Mouse (Mus musculus) intestine, embryonic 15.5 days (tissue): Measurements from ENCODE around the gene St14. TPM values are rescaled to one million over a fixed set of nuclear protein-coding genes. Genes with fewer than 3 reads are reported as not detected.

ENCODE experiments used
- ATAC-seq: fragments of 200-750 bp; cut with Nextera tagmentation; 2 replicates; pipeline ENCODE4 v1.8.0; 2017; ENCODE audit warnings: moderate TSS enrichment, moderate library complexity
- H3K27ac ChIP-seq: fragments of 300-500 bp; sonication (generic); 2 replicates; pipeline ENCODE4 v1.5.1; 2015; ENCODE audit warnings: mild to moderate bottlenecking, inconsistent platforms
- H3K27me3 ChIP-seq: fragments of 300-500 bp; sonication (generic); replicated peaks from 2 replicates; pipeline ENCODE4 v1.6.1; 2015; ENCODE audit warnings: inconsistent platforms
- H3K36me3 ChIP-seq: fragments of 300-500 bp; sonication (generic); 2 replicates; pipeline ENCODE4 v1.6.1; 2015; ENCODE audit warnings: inconsistent platforms
- H3K4me1 ChIP-seq: fragments of 300-500 bp; sonication (generic); replicated peaks from 2 replicates; pipeline ENCODE4 v1.6.1; 2015; ENCODE audit warnings: inconsistent platforms
- H3K4me2 ChIP-seq: fragments of 300-500 bp; sonication (generic); replicated peaks from 2 replicates; pipeline ENCODE4 v1.6.1; 2015; ENCODE audit warnings: mild to moderate bottlenecking, inconsistent platforms
- H3K4me3 ChIP-seq: fragments of 300-500 bp; sonication (generic); replicated peaks from 2 replicates; pipeline ENCODE4 v1.5.1; 2015; ENCODE audit warnings: inconsistent platforms
- H3K9ac ChIP-seq: fragments of 300-500 bp; sonication (generic); 2 replicates; pipeline ENCODE4 v1.6.1; 2015; ENCODE audit warnings: inconsistent platforms
- H3K9me3 ChIP-seq: fragments of 300-500 bp; sonication (generic); 2 replicates; pipeline ENCODE4 v1.6.1; 2016; ENCODE audit warnings: inconsistent platforms
- WGBS: fragments of 180-500 bp; shearing (Covaris S2); methylation state at CpG from one replicate; pipeline ENCODE4 v1.1.7; 2015; 5-methylcytosine and 5-hydroxymethylcytosine counted together
- polyA plus RNA-seq: library from polyadenylated mRNA; unstranded; fragments of >200 nt; fragmentation: Nextera tagmentation; extraction: Ambion mirVana; gene quantifications from 2 replicates; pipeline ENCODE4 v1.2.1, GENCODE M21; 2015

Gene St14
- polyA plus RNA-seq, 1 experiment from 2014 or later, result 73.9 TPM

GRCm38 (mm10) chr9:31091162-31091581 is 40.5 kb downstream of the St14 start:
- no peaks in the 10 kb centered on the region for H3K4me1 ChIP-seq
- no peak for ATAC-seq
- no peaks in the 10 kb centered on the region for H3K36me3 ChIP-seq
- no peaks in the 10 kb centered on the region for H3K27me3 ChIP-seq
- no peak overlapping the region for H3K4me2 ChIP-seq
- no peaks in the 10 kb centered on the region for H3K9me3 ChIP-seq
- no peak overlapping the region for H3K9ac ChIP-seq
- no peak overlapping the region for H3K4me3 ChIP-seq
- H3K27ac ChIP-seq, result no peak overlapping the region
- 94% methylated on average over 10 of the region's 10 CpGs for WGBS

GRCm38 (mm10) chr9:31090081-31091023 is 41.3 kb downstream of the St14 start:
- Histone ChIP-seq H3K9ac (no peak overlapping the region), H3K36me3 (no peaks in the 10 kb centered on the region), H3K27me3 (no peaks in the 10 kb centered on the region), H3K4me2 (no peak overlapping the region), H3K9me3 (no peaks in the 10 kb centered on the region), H3K4me1 (no peaks in the 10 kb centered on the region), H3K4me3 (no peak overlapping the region), H3K27ac (no peak overlapping the region)
- 74% methylated on average over 29 of the region's 29 CpGs for WGBS
- no peak for ATAC-seq

GRCm38 (mm10) chr9:31089541-31089940 is 42.1 kb downstream of the St14 start:
- H3K9me3 ChIP-seq, result no peaks in the 10 kb centered on the region
- no peaks in the 10 kb centered on the region for H3K27me3 ChIP-seq
- no peaks in the 10 kb centered on the region for H3K4me1 ChIP-seq
- H3K27ac ChIP-seq, result no peak overlapping the region
- WGBS, result 87% methylated on average over 9 of the region's 9 CpGs
- no peak overlapping the region for H3K4me2 ChIP-seq
- no peak for ATAC-seq
- no peak overlapping the region for H3K9ac ChIP-seq
- no peak overlapping the region for H3K4me3 ChIP-seq
- no peaks in the 10 kb centered on the region for H3K36me3 ChIP-seq

- H3K27me3 ChIP-seq, result no peaks in the 10 kb centered on the region
- no peaks in the 10 kb centered on the region for H3K36me3 ChIP-seq
- no peak overlapping the region for H3K4me3 ChIP-seq
- no peaks in the 10 kb centered on the region for H3K9me3 ChIP-seq
- H3K4me1 ChIP-seq, result no peaks in the 10 kb centered on the region
- no peak overlapping the region for H3K27ac ChIP-seq
- H3K9ac ChIP-seq, result no peak overlapping the region
- WGBS, result 80% methylated on average over 4 of the region's 4 CpGs
- H3K4me2 ChIP-seq, result no peak overlapping the region
- ATAC-seq, result no peak
These were observed 42.8 kb downstream of the St14 start for GRCm38 (mm10) chr9:31088883-31089282.

GRCm38 (mm10) chr9:31088116-31088515 is 43.5 kb downstream of the St14 start:
- Histone ChIP-seq H3K4me3 (no peak overlapping the region), H3K36me3 (no peaks in the 10 kb centered on the region), H3K27ac (no peak overlapping the region), H3K4me2 (no peak overlapping the region), H3K27me3 (no peaks in the 10 kb centered on the region; the same call in 1 of the 2 replicates), H3K9me3 (no peaks in the 10 kb centered on the region), H3K4me1 (no peaks in the 10 kb centered on the region), H3K9ac (no peak overlapping the region)
- WGBS, result 69% methylated on average over 3 of the region's 3 CpGs
- no peak for ATAC-seq

- H3K4me1 ChIP-seq, result no peaks in the 10 kb centered on the region
- H3K4me3 ChIP-seq, result no peak overlapping the region
- ATAC-seq, result no peak
- H3K9me3 ChIP-seq, result no peaks in the 10 kb centered on the region
- no peaks in the 10 kb centered on the region; the same call in 1 of the 2 replicates for H3K27me3 ChIP-seq
- no peak overlapping the region for H3K27ac ChIP-seq
- 72% methylated on average over 4 of the region's 4 CpGs for WGBS
- H3K9ac ChIP-seq, result no peak overlapping the region
- H3K4me2 ChIP-seq, result no peak overlapping the region
- H3K36me3 ChIP-seq, result no peaks in the 10 kb centered on the region
These were observed 44.2 kb downstream of the St14 start for GRCm38 (mm10) chr9:31087466-31087865.

GRCm38 (mm10) chr9:31086754-31087145 is 44.9 kb downstream of the St14 start:
- Histone ChIP-seq H3K27ac (no peak overlapping the region), H3K27me3 (no peaks in the 10 kb centered on the region; the same call in 1 of the 2 replicates), H3K4me3 (no peak overlapping the region), H3K9ac (no peak overlapping the region), H3K36me3 (no peaks in the 10 kb centered on the region), H3K4me1 (no peaks in the 10 kb centered on the region), H3K4me2 (no peak overlapping the region), H3K9me3 (no peaks in the 10 kb centered on the region)
- ATAC-seq, result no peak
- WGBS, result 75% methylated on average over 7 of the region's 7 CpGs

GRCm38 (mm10) chr9:31086085-31086753 is 45.4 kb downstream of the St14 start:
- Histone ChIP-seq H3K27ac (no peak overlapping the region), H3K4me2 (no peak overlapping the region), H3K9me3 (no peaks in the 10 kb centered on the region), H3K27me3 (no peaks in the 10 kb centered on the region; the same call in 1 of the 2 replicates), H3K4me3 (no peak overlapping the region), H3K36me3 (no peaks in the 10 kb centered on the region), H3K9ac (no peak overlapping the region), H3K4me1 (no peaks in the 10 kb centered on the region)
- peak; percentile 51 for ATAC-seq
- WGBS, result 19% methylated on average over 10 of the region's 10 CpGs

GRCm38 (mm10) chr9:31085556-31085955 is 46.1 kb downstream of the St14 start:
- Histone ChIP-seq H3K27me3 (no peaks in the 10 kb centered on the region; the same call in 1 of the 2 replicates), H3K4me3 (no peak overlapping the region), H3K27ac (no peak overlapping the region), H3K4me2 (no peak overlapping the region), H3K36me3 (no peaks in the 10 kb centered on the region), H3K4me1 (no peaks in the 10 kb centered on the region), H3K9me3 (no peaks in the 10 kb centered on the region), H3K9ac (no peak overlapping the region)
- WGBS, result 79% methylated on average over 5 of the region's 5 CpGs
- no peak for ATAC-seq

GRCm38 (mm10) chr9:31082771-31083170 is 48.9 kb downstream of the St14 start:
- ATAC-seq, result no peak
- no peak overlapping the region for H3K9ac ChIP-seq
- H3K27me3 ChIP-seq, result no peaks in the 10 kb centered on the region; the same call in 1 of the 2 replicates
- no peak overlapping the region for H3K4me2 ChIP-seq
- H3K4me1 ChIP-seq, result no peaks in the 10 kb centered on the region
- no peaks in the 10 kb centered on the region for H3K36me3 ChIP-seq
- H3K9me3 ChIP-seq, result no peaks in the 10 kb centered on the region
- no peak overlapping the region for H3K4me3 ChIP-seq
- WGBS, result 76% methylated on average over 6 of the region's 6 CpGs
- no peak overlapping the region for H3K27ac ChIP-seq

- no peak overlapping the region for H3K27ac ChIP-seq
- H3K4me3 ChIP-seq, result no peak overlapping the region
- H3K9ac ChIP-seq, result no peak overlapping the region
- H3K27me3 ChIP-seq, result no peaks in the 10 kb centered on the region; the same call in 1 of the 2 replicates
- ATAC-seq, result peak; percentile 61
- H3K4me2 ChIP-seq, result peak overlapping the region; percentile 36; the same call in 1 of the 2 replicates
- no peaks in the 10 kb centered on the region for H3K9me3 ChIP-seq
- no peaks in the 10 kb centered on the region for H3K36me3 ChIP-seq
- no peaks in the 10 kb centered on the region for H3K4me1 ChIP-seq
- 9% methylated on average over 15 of the region's 15 CpGs for WGBS
These were observed 49.5 kb downstream of the St14 start for GRCm38 (mm10) chr9:31082054-31082666.

- WGBS, result 67% methylated on average over 6 of the region's 6 CpGs
- H3K27me3 ChIP-seq, result no peaks in the 10 kb centered on the region; the same call in 1 of the 2 replicates
- no peak overlapping the region for H3K4me2 ChIP-seq
- H3K36me3 ChIP-seq, result no peaks in the 10 kb centered on the region
- H3K27ac ChIP-seq, result no peak overlapping the region
- H3K4me3 ChIP-seq, result no peak overlapping the region
- ATAC-seq, result no peak
- H3K4me1 ChIP-seq, result no peaks in the 10 kb centered on the region
- no peaks in the 10 kb centered on the region for H3K9me3 ChIP-seq
- no peak overlapping the region for H3K9ac ChIP-seq
These were observed 50.9 kb downstream of the St14 start for GRCm38 (mm10) chr9:31080726-31081125.
